Mouse (Mus musculus) cerebellum, adult 11 months (tissue): ENCODE measurements at regions not wholly inside any gene's neighbourhood (a gene's known extent, or its start where the extent isn't known, plus 50 kb on each side); places are given as distances from the start of the nearest gene placed in this dataset.
A peak's percentile ranks its signal among the peaks of the same experiment; 100 is the strongest.
"Not testable (repeated sequence)": the region's sequence is repeated elsewhere in the genome, so short reads cannot be mapped to it uniquely, and the experiment has no call there.

Source experiments
- DNase-seq: peaks from one replicate; pipeline ENCODE4 v3.0.0; 2022

GRCm38 (mm10) chr5:40177982-40178748, 422.9 kb upstream of the Hs3st1 start:
- no peak for DNase-seq

GRCm38 (mm10) chr5:40136740-40137285, 381.5 kb upstream of the Hs3st1 start:
- no peak for DNase-seq

- DNase-seq, result no peak
Observed at GRCm38 (mm10) chr5:40124337-40124736, 369.1 kb upstream of the Hs3st1 start.

- no peak for DNase-seq
Observed at GRCm38 (mm10) chr5:40116849-40117248, 361.6 kb upstream of the Hs3st1 start.

- not testable (repeated sequence) for DNase-seq
Observed at GRCm38 (mm10) chr5:40089576-40089975, 334.3 kb upstream of the Hs3st1 start.

GRCm38 (mm10) chr5:40045288-40045687, 290.0 kb upstream of the Hs3st1 start:
- no peak for DNase-seq

- DNase-seq, result no peak
Observed at GRCm38 (mm10) chr5:40034452-40034851, 279.2 kb upstream of the Hs3st1 start.

GRCm38 (mm10) chr5:40033686-40034085, 278.4 kb upstream of the Hs3st1 start:
- DNase-seq, result peak; percentile 9

GRCm38 (mm10) chr5:40030261-40030660, 275.0 kb upstream of the Hs3st1 start:
- DNase-seq, result no peak

GRCm38 (mm10) chr5:40015946-40016345, 260.7 kb upstream of the Hs3st1 start:
- DNase-seq, result no peak

- no peak for DNase-seq
Observed at GRCm38 (mm10) chr5:39988039-39988438, 232.8 kb upstream of the Hs3st1 start.

GRCm38 (mm10) chr5:39964371-39964770, 209.1 kb upstream of the Hs3st1 start:
- peak; percentile 17 for DNase-seq

GRCm38 (mm10) chr5:39960981-39961380, 205.7 kb upstream of the Hs3st1 start:
- peak; percentile 16 for DNase-seq

- no peak for DNase-seq
Observed at GRCm38 (mm10) chr5:39935564-39935963, 180.3 kb upstream of the Hs3st1 start.

GRCm38 (mm10) chr5:39931890-39932289, 176.6 kb upstream of the Hs3st1 start:
- DNase-seq, result no peak

- DNase-seq, result no peak
Observed at GRCm38 (mm10) chr5:39909369-39909768, 154.1 kb upstream of the Hs3st1 start.

- DNase-seq, result no peak
Observed at GRCm38 (mm10) chr5:39871723-39872085, 116.4 kb upstream of the Hs3st1 start.

- DNase-seq, result no peak
Observed at GRCm38 (mm10) chr5:39870835-39871722, 115.8 kb upstream of the Hs3st1 start.

GRCm38 (mm10) chr5:39857192-39857591, 101.9 kb upstream of the Hs3st1 start:
- no peak for DNase-seq

GRCm38 (mm10) chr5:39856616-39857156, 101.4 kb upstream of the Hs3st1 start:
- DNase-seq, result no peak

- no peak for DNase-seq
Observed at GRCm38 (mm10) chr5:39855685-39856615, 100.7 kb upstream of the Hs3st1 start.

- DNase-seq, result no peak
Observed at GRCm38 (mm10) chr5:39847187-39847586, 91.9 kb upstream of the Hs3st1 start.
